Mouse (Mus musculus) ES-CJ7 (cell line): ENCODE measurements at regions not wholly inside any gene's neighbourhood (a gene's known extent, or its start where the extent isn't known, plus 50 kb on each side); places are given as distances from the start of the nearest gene placed in this dataset.
"Not testable (repeated sequence)": the region's sequence is repeated elsewhere in the genome, so short reads cannot be mapped to it uniquely, and the experiment has no call there.

Experiments used
- DNase-seq: peaks from one replicate; pipeline ENCODE4 v3.0.0; 2011; ENCODE audit warnings: low read depth, low spot score

GRCm38 (mm10) chr1:47646681-47647080 is 754.0 kb upstream of the Slc39a10 start:
- DNase-seq: no peak

DNA sequence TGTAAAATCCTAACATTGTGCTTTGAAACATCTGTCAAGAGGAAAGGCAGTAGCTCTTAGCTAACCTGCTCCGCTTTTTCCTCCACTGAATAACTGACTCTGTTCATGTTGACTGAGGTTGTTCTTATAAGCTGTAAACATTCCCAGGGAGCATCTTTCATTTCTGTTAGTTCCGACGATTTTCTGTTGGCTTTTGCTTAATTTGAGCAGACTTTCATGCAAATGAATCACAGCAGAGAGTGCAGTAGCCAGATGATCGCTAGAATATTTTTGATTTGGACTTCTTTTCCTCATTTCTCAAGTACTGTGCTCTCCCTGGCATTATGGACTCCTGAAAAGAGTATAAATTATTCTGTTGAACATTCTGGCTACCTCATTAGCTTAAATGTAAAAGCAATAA is 713.9 kb upstream of the Slc39a10 start:
- no peak for DNase-seq

DNA sequence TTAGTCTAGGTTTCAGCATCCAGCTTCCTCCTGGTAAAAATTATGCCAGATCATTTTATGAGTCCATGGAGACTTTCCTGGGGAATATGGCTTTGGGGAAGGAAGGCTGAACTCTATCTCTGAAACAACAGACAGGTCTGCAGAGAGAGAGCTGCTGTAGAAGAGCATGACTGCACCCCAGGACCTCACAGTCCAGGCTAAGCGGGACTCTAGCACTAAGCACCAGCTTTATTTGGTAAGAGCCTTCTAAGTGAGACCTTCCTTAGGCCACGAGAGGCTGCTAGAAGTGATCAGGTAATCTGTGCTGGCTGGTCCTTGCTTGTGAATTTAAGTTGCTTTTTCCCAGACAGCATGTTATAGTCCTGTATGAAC is 711.3 kb upstream of the Slc39a10 start:
- no peak for DNase-seq

DNA sequence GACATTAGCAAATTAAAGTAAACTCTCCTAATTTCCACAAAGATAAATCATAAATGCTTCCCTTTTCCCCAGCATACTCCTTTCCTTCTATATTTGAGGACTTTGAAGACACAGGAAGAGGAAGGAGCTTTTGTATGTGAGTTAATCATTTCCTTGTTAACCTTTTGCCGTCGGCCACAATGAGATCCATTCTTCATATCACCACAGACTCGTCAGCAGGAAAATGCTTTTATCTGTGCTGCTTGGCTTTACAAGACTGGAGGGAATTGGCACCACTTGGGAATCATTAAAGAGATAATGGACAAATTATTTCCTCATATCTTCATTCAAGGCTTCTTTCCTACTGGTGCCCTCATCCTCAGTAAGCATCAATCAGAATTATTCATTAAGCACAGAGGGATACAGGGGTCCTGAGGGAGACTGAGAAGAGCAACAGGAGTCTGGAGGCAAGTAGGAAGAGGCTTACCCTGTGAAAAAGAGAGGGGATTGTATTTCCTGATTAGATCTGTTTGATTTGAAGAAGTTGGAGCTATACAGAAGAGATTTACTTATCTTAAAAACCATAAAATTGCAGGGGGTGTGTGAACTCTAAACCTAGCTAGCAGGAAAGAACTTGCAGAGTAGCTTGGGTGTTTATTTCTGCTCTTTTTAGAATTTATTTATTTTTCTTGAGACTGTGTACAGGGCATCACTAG is 710.8 kb upstream of the Slc39a10 start:
- no peak for DNase-seq

DNA sequence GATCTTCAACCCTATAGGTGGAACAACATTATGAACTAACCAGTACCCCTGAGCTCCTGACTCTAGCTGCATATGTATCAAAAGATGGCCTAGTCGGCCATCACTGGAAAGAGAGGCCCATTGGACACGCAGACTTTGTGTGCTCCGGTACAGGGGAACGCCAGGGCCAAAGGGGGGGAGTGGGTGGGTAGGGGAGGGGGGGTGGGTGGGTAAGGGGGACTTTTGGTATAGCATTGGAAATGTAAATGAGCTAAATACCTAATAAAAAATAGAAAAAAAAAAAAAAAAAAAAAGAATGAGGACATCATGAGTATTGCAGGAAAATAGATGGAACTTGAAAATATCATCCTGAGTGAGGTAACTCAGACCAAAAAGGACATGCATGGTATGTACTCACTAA is 701.0 kb upstream of the Slc39a10 start:
- DNase-seq: not testable (repeated sequence)

GRCm38 (mm10) chr1:47545606-47546005 is 653.0 kb upstream of the Slc39a10 start:
- DNase-seq: no peak

GRCm38 (mm10) chr1:47511426-47511825 is 618.8 kb upstream of the Slc39a10 start:
- no peak for DNase-seq

DNA sequence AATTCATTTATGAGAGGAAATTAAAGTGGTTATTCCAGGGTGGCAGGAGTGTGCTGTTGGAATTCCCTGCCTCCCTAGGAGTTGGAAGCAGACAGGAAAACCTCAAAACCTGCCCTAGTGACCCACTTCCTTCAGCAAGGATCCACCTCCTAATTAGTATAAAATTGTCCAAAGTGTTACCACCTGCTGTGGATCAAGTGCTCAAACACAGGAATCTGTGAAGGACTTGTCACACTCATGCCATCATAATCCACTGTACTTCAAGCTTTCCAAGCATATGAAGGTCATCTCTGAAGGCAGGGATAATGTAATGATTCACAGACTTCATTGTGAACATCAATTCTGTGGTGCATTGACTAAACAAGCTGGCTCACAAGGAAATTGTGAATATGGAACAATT is 615.1 kb upstream of the Slc39a10 start:
- DNase-seq: no peak

- peak; percentile 74 for DNase-seq
Measured at GRCm38 (mm10) chr1:47488581-47489204, 596.0 kb upstream of the Slc39a10 start.

- DNase-seq: no peak
Measured at GRCm38 (mm10) chr1:47486087-47486486, 593.4 kb upstream of the Slc39a10 start.

DNA sequence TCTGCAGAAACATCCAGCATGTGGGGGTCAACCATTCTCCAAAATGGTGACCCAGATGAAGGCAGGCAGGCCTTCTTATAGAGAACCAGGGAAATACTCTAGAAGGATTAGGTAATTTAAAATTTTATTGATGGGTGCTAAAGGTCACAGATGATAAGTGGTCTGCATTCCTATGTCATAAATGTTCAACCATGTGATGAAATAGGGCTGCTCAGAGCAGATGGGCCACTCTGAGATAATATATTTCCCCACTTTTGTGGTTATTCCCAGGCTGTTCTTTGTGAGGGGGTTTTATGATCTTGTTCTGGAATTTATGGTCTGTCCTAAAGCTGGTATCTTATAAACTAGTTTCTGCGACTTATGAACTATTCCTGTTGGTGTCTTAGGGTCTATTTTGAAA is 586.4 kb upstream of the Slc39a10 start:
- DNase-seq: no peak

DNA sequence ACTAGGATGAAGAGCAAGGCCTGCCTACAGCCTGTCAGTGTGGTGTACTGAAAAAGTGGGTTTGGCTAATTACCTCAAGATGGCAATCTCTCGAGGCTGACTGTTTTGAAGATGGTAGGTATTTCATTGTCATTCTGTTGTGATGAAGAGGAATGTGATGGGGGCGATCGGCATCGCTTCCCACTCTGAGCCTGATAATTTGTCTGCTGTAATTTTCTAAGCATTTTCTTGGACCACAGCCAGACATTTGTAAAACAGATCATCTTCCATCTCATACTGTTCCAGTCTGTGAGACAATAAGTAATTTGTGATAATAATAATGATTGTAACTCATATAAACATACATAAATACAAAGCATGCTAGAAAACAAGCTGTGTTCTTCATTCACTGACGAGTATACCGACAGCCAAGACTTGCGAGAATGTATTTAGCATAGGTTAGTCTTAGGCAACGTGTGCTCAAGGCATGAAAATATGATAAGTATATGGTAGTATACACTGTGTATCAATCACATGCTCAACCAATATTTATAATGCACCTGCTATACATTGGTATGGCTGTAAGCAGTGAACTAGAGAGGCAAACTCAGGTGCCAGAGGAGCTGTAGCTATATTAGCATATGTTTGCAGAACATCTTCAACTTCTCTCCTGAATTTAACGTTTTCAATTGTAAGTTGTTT is 574.1 kb upstream of the Slc39a10 start:
- DNase-seq: no peak

DNA sequence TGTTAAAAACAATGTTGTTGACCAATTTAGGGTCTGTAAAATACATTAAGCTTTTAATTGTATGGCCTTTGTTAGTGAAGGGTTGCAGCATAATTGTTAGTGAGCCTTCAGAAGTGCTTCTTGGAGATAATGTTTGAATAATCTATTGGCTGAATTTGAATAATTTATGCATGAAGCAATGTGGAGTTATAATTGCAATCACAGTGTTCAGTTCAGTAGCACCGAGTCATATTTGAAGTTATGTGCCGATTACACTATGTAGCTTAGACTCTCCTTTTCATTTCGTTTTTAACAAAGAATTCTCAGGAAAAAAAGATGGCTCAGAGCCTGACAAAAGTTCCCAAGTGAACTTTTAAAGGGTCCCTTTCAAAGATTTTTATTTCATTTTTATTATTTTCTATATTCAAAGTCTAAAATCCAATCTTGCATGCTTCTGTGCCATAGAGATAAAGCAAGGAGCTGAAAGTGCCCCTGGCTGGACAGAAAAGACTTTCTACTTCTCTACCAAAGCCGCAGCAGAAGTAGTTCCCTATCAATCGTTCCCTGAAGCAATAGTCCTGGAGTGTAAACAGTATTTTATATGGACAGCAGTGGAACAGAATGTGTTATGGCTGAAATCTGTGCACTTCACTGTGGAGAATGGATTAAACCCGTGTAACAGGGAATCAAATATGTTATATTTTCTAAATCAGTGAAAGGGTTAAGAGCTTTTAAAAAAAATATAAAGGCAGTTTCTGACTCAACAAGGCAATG is 556.3 kb upstream of the Slc39a10 start:
- DNase-seq: no peak

- no peak for DNase-seq
Measured at GRCm38 (mm10) chr1:47448070-47448469, 555.4 kb upstream of the Slc39a10 start.

DNA sequence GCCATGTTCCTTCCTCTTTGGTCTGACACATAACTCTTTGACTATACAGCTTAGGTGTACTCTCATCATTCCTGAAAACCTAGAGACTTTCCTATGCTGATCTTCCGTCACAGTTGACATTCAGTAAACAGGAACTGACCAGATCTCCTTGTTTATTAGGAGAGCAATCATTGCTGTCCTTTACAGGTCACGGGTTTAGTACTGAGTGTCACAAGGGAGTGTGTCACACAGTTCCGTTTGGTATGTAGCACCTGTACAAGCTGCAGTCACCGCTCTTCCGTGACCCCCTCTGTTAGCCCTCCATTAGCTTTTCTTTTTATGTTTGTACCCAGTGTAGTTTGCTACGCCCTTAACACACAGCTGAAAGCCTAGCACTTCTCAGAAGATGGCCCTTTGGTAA is 553.4 kb upstream of the Slc39a10 start:
- DNase-seq: peak; percentile 4

- DNase-seq: no peak
Measured at GRCm38 (mm10) chr1:47432829-47433228, 540.2 kb upstream of the Slc39a10 start.

DNA sequence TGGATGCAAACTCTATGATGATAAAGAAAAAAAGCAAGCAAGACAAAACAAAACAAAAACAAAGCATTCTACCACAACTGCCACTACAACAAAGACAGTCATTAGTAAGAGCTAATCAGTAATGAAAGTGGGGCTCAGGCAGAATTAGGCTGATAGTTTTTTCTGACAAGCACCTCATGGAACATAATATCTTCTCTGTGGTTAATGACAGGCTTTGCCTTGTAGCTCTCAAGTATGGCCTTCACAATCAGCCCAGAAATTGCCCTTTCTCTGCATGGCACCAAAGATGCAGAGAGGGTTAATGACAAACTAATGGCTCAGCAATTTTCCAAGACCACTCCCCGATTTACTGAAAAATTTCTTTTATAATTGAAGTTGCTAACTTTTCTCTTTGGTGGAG is 512.5 kb upstream of the Slc39a10 start:
- DNase-seq: no peak

DNA sequence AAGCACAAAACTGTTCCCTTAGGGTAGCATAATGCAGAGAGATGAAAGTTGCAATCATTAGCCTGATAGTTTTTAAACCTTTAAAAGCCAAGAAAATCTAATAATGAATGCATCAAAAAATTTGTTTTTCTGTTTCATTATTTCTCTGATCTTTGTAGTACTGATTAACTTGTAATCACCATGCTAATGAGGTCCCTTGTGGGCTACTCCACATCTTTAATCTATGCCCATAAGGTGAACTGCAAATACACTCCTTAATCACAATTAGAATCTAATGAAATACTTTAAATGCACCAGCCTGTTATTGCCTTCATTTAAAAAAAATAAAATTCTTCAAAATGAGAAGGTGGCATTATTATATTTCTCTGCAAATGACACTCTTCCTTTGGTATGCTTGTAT is 493.9 kb upstream of the Slc39a10 start:
- no peak for DNase-seq

DNA sequence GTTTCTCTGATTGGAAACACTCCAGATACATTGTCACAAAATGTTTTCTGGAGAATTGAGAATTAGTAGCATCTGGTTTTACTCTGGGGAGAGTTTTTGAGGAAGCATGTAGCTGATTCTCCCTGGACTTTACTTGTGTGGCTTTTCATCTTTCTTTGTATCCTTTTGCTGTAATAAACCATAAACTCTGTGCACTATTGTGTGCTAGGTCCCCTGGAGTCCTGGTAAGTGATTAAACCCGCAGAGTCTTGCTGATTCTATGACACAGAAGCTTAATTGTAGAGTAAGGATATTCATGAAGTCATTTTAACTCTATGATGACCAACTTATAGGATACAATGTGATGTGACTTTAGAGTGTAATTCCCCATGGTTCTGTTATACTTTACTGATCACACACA is 486.1 kb upstream of the Slc39a10 start:
- DNase-seq: no peak

GRCm38 (mm10) chr1:47339718-47340439 is 447.2 kb upstream of the Slc39a10 start:
- no peak for DNase-seq

- no peak for DNase-seq
Measured at GRCm38 (mm10) chr1:47310572-47311075, 418.0 kb upstream of the Slc39a10 start.
